Mouse (Mus musculus): ENCODE results near the gene Spop. TPM values are rescaled to one million over a fixed set of nuclear protein-coding genes. Genes with fewer than 3 reads are reported as not detected.
A peak's percentile ranks its signal among the peaks of the same experiment; 100 is the strongest.

The Spop gene
- total RNA-seq, 1 experiment from 2014 or later: 62.5 TPM

GRCm38 (mm10) chr11:95504271-95504731 is 90.4 kb downstream of the Spop start:
- no peak for ATAC-seq (replicated peaks in 1 of 2; ENCODE audit: insufficient read depth in 1 of 2, low FRiP score in 2 of 2, low TSS enrichment in 1 of 2, low read depth in 1 of 2, poor library complexity in 2 of 2, severe bottlenecking in 2 of 2)

DNA sequence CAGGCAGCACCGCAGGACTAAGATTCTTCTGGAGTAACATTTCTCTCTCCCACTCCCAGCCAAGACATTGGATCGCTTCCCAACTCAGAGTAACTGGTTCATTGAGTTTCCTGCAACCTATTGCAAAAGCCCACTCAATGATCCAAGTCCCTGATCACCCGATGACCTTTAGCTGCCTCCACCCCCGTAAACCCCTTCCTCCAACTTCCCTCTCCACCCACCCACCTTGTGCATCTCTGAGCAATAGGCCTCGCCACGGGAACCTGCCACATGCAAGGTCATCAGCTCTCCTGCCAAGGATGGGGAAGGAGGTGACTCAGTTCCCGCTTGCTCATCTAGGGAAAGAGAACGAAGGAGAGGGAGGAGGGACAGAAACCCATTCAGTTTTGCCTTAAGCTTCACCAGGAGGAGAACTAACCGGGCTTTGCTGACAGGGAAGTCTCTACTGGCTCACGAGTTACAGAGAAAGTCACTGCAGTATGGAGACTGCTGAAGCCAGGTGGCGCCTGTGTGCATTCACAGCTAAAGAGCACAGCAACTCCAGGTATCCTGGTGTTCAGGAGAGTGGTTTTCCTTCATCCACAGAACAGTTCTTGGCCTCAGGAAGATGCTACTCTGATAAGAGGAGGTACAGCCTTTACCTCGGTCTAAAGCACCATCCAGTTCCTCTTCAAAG is 93.3 kb downstream of the Spop start:
- no peak for ATAC-seq (replicated peaks in 1 of 2; ENCODE audit: insufficient read depth in 1 of 2, low FRiP score in 2 of 2, low TSS enrichment in 1 of 2, low read depth in 1 of 2, poor library complexity in 2 of 2, severe bottlenecking in 2 of 2)

DNA sequence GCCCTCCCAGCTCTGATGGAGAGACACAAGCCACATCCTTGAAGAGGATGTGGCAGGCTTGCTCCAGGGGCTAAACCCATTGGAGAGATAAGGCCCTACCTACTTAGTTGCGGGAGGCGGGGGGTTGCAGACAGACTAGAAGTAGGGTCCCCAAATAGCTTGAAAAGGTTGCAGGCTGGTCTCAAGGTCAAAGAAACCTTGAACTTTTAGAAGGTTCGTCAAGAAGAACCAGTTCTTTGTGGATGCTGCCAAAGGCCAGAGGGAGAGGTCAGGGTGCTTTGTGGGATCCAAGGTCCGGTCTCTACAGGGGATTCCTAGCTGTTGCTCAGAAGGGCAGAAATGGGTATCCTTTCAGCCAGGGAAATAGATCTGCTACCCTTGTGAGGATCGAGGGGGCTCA is 93.9 kb downstream of the Spop start:
- no peak for ATAC-seq (replicated peaks in 1 of 2; ENCODE audit: insufficient read depth in 1 of 2, low FRiP score in 2 of 2, low TSS enrichment in 1 of 2, low read depth in 1 of 2, poor library complexity in 2 of 2, severe bottlenecking in 2 of 2)

DNA sequence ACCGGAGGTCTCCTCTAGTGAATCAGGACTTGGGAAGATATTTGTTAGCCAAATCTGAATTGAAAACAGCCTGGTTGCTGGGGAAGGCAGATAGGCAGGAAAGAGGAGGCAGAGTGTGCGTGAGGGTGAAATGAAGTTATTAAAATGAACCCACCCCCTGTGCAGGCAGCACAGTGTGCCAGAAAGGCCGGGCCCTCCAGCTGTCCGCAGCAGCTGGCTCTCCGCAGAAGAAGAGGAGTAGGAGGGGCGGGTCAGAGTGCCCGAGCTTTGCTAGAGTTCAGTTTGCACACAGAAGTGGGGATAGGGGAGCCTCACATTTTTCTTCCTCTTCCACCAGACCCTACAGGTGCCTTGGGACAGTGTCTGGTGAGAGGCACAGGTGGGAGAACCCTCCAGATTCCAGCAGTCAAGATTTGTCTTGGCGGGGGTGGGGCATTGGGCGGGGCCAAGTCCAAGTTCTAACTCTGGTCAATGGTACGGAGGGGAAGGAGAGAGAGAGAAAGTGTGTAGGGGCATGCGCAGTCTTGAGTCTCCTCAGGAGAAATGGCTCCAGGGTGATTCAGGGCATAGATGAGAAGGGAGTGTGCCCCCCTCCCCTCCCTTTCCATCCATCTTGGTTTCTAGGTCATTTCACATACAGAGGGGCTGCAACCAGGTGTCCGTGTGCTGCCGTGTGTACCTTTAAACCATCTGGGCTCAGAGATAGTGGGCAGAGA is 94.5 kb downstream of the Spop start:
- no peak for ATAC-seq (replicated peaks in 1 of 2; ENCODE audit: insufficient read depth in 1 of 2, low FRiP score in 2 of 2, low TSS enrichment in 1 of 2, low read depth in 1 of 2, poor library complexity in 2 of 2, severe bottlenecking in 2 of 2)

DNA sequence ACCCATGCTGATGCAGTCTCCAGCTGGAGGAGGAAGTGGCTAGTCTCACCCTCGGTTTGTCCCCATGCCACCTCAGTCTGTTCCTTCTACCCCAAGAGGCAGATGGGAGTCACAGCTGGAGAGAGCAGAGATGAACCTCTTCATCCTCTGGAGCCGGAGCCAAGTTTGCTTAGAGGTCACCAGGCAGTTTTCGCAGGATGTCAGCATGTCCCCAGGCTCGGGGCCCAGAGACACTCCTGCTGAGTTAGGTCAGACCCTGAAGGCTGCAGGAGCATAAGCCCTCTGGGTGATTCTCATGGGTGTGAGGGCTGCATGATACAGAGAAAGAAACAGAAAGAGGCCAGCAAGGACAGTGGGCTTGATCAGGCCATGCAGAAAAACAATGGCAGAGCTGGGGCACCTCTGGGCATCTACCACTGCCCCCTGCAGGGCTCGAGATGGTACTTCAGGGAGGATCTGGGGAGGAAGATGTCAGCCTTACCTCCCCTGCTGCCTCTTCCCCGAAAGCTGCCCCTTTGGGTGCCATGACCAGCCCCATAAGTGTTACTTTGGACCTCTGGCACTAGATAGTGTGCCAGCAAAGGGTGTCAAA is 95.3 kb downstream of the Spop start:
- ATAC-seq (replicated peaks in 1 of 2; ENCODE audit: insufficient read depth in 1 of 2, low FRiP score in 2 of 2, low TSS enrichment in 1 of 2, low read depth in 1 of 2, poor library complexity in 2 of 2, severe bottlenecking in 2 of 2): 0 out of 4 replicates have a peak, but pooled peaks of 1 of the 2 experiments have one; percentile 20

DNA sequence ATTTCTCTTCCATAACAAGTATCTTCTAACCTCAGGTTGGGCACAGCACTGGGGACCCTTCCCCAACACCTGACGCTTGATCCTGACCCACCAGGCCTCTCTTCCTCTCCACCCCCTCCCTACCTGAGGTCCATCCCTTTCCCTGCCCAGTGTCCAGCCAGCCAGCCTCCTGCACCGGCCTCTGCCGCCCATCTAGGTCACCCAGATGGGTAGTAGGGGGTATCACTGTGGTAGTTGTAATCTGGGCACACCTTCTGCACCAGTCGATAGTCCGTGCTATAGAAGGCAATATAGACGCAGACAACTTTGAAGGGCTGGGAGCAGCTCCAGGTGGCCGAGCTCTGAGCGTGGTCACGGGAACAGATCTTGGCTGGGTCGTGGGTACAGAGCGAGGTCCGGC is 96.8 kb downstream of the Spop start:
- ATAC-seq (replicated peaks in 1 of 2; ENCODE audit: insufficient read depth in 1 of 2, low FRiP score in 2 of 2, low TSS enrichment in 1 of 2, low read depth in 1 of 2, poor library complexity in 2 of 2, severe bottlenecking in 2 of 2): no peak

DNA sequence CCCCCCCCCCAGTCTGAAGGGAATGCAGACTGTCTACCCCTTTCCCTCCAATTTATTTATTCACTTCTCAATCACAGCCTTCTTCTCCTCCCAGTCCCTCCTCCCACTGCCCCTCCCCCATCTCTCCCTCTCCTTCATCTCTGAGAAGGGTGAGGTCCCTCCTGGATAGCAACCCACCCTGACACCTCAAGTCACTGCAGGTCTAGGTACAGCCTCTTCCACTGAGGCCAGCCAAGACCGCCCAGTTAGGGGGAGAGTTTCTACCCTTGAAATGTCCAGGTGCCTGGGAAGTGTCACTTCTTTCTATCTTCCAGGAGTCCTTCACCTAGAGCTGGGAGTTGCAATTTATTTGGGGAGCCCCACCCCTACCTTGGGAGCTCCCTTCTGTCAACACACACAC is 98.0 kb downstream of the Spop start:
- ATAC-seq (replicated peaks in 1 of 2; ENCODE audit: insufficient read depth in 1 of 2, low FRiP score in 2 of 2, low TSS enrichment in 1 of 2, low read depth in 1 of 2, poor library complexity in 2 of 2, severe bottlenecking in 2 of 2): no peak

GRCm38 (mm10) chr11:95512383-95512782 is 98.5 kb downstream of the Spop start:
- ATAC-seq (replicated peaks in 1 of 2; ENCODE audit: insufficient read depth in 1 of 2, low FRiP score in 2 of 2, low TSS enrichment in 1 of 2, low read depth in 1 of 2, poor library complexity in 2 of 2, severe bottlenecking in 2 of 2): no peak

DNA sequence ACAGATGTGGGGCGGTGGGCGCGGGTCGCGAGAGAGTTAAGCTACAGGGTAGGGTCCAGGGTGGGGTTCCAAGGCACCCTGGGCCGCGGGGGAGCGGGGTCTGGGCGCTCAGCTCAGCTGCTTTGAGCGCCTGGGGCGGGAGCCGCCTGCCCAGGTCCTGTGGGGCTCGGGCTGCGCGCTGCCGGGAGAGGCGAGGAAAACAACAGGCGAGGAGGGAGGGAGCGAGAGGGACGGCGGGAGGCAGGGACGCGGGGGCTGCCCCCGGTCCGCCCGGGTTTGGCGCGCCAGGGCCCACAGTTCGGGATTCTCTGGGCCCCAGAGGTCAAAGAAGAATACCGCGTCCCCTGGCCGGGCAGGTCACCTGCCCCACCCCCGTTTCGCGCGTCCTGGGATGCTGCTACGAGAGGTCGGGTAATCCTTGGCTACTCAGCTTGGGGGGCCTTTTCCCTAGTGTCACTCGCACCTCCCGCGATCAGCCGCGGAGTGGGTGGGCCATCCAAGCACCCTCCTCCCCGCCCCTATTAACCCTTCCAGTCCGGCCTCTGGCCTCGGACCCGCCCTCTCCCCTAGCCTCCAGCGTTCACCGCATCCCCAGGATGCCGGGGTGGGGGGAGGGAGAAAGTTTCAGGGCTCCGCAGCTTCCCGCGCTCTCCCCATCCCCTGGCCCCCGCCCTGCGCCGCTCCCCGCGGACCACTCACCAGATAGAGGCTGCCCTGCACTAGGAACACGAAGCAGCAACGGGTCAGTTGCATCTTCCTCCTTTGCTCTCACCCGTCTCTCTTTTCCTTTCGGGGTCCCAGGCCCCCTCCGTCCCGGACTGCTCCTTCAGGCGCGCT is 99.8 kb downstream of the Spop start:
- ATAC-seq (replicated peaks in 1 of 2; ENCODE audit: insufficient read depth in 1 of 2, low FRiP score in 2 of 2, low TSS enrichment in 1 of 2, low read depth in 1 of 2, poor library complexity in 2 of 2, severe bottlenecking in 2 of 2): no peak

- ATAC-seq (replicated peaks in 1 of 2; ENCODE audit: insufficient read depth in 1 of 2, low FRiP score in 2 of 2, low TSS enrichment in 1 of 2, low read depth in 1 of 2, poor library complexity in 2 of 2, severe bottlenecking in 2 of 2): peak; percentile 46 to 47; a peak in 3 of 4 replicates
Observed at GRCm38 (mm10) chr11:95514298-95514861, 100.5 kb downstream of the Spop start, which contains the start of gene Nxph3. Gene Nxph3 (minus strand): TSS chr11:95514570.

DNA sequence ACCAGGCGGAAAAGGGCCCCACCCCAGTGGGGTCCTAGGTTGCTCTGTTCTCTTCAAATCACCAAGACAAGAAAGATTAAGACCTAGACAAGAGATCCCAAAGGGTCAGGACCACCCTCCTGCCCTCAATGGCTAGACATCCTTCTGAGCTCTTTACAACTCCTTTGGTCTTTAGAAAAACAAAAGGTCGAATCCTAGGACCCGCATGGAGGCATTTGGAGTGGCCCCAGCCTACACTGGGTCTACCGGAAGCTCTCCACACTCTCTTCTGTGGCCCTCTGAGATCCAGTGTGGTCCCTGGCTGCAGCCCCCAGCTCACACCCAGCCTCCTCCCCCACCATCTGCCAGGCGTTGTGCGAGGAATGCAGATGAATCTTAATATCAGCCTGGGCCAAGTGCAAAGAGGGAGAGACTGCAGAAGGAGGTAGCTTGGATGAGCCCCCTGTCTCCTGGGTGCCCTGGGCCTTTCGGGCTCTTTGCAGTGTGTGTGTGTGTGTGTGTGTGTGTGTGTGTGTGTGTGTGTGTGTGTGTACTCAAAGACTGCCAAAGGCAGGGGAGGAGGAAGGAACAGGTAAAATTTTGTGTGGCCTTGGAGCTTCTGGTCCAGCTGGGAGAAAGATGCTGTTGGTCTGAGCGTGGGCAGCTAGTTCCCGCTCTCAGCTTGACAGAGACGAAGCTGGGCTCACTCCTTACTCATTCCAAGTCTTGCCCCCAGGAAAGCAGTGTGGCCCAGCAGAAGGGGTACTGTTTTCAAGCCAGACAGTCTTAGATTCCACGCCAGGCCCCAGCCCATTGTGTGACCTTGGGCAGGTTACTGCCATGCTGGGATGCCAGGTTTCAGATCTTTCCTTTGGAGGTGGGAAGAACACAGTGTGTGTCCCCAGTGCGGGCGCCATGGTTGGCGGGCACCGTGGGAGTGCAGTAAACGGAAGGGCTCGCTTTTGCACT is 101.8 kb downstream of the Spop start:
- ATAC-seq (replicated peaks in 1 of 2; ENCODE audit: insufficient read depth in 1 of 2, low FRiP score in 2 of 2, low TSS enrichment in 1 of 2, low read depth in 1 of 2, poor library complexity in 2 of 2, severe bottlenecking in 2 of 2): no peak

DNA sequence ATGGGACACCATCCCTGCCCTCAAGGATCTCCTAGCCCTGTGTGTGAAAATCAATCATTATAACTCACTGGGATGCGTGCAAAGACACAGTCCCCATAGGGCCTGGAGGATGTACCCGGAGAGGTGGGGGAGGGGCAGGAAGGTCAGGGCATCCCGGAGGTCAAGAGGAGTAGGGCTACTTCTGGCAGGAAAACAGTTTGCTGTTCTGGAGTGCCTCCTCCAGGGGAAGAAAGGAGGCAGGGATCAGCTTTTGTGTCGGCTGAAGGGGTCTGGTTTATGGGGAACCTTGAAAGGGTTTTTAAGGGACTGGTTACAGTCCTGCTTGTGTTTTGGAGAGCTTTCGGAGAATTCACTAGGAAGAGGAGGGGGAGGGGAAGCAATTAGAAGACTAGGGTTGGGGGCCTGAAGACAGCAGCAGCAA is 102.6 kb downstream of the Spop start:
- no peak for ATAC-seq (replicated peaks in 1 of 2; ENCODE audit: insufficient read depth in 1 of 2, low FRiP score in 2 of 2, low TSS enrichment in 1 of 2, low read depth in 1 of 2, poor library complexity in 2 of 2, severe bottlenecking in 2 of 2)

DNA sequence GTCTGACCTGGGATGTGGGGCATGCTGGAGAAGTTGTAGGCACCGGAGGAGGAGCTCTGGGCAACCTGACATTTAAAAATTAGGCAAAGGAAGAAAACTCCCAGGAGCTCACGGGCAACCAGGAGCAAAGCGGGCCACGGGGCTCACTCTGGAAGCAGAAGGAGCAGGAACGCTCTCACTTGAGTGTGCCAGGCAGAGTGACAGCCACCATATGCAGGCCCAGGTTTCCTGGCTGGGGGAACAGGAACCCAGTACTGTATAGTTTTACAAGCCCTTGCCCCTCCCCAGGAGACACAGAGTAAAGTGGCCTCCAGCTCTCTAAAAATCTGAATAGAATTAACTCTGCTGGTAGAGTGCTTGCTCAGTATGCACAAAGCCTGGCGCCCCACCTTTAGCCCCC is 103.3 kb downstream of the Spop start:
- ATAC-seq (replicated peaks in 1 of 2; ENCODE audit: insufficient read depth in 1 of 2, low FRiP score in 2 of 2, low TSS enrichment in 1 of 2, low read depth in 1 of 2, poor library complexity in 2 of 2, severe bottlenecking in 2 of 2): no peak

DNA sequence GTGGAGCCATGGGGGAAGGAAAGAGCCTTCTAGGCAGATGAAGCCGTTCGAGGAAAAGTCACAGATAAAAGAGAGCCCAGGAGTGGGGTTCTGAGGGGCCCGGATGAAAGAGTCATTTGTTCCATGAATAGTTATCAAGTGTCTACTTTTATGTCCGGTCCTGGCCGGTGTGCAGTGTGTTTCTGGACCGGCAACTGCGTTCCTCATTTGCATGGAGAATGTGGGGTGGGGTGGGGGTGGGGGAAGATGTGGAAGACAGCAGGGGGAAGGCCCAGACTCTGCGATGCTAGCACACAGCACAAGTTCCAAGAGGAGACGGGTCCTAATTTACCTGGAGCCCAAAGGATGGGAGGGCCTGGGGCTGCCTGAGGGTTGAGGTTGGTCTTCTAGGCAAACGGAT is 105.4 kb downstream of the Spop start:
- no peak for ATAC-seq (replicated peaks in 1 of 2; ENCODE audit: insufficient read depth in 1 of 2, low FRiP score in 2 of 2, low TSS enrichment in 1 of 2, low read depth in 1 of 2, poor library complexity in 2 of 2, severe bottlenecking in 2 of 2)

DNA sequence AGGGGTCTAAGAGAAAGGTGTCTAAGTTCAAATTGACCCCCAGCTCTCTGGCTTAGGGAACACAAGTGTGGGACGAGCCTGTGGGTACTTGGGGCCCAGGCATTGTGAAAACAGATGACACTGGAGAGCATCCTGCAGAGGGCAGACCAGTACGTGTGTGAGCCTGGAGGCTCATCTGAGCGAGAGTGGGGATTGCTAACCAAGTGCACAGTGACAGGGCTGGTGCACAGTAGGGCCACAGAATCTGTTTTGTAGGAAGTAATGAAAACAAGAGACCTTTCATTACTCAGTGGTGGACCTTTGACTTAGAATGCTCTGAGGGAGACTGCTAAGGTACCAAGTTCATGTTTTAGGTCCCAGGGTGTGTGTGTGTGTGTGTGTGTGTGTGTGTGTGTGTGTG is 106.1 kb downstream of the Spop start:
- ATAC-seq (replicated peaks in 1 of 2; ENCODE audit: insufficient read depth in 1 of 2, low FRiP score in 2 of 2, low TSS enrichment in 1 of 2, low read depth in 1 of 2, poor library complexity in 2 of 2, severe bottlenecking in 2 of 2): no peak

DNA sequence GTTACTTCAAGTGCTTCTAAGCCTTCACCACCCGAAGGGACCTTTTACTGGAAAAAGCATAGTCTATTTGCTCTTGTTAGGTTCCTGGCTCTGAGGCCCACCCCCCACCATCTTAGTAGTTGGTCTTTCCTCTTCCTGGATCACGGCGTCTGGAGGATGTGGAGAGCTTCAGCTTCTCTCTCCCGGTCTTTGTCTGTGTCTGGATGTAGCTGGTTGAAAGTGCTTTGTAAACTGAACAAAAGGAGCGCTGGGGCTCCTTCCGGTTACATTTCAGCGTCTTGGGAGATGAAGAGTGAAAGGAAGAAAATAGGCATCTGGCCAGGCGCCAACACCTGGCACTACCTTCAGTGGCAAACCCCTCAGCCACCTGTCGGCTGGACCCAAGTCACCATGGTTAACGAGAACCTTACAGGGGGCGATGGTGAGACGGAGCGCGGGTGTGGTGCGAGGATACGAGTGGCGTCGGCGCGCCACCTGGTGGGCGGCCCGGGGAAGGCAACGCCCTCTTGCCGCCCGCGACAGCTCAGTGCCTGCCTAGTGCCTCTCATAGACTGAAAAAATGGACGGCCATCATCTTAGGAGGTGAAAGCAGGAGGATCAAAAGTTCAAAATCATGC is 106.7 kb downstream of the Spop start:
- ATAC-seq (replicated peaks in 1 of 2; ENCODE audit: insufficient read depth in 1 of 2, low FRiP score in 2 of 2, low TSS enrichment in 1 of 2, low read depth in 1 of 2, poor library complexity in 2 of 2, severe bottlenecking in 2 of 2): peak; percentile 87 to 91

Measured in hematopoietic stem cell, adult 5-6 weeks (primary cell).